Mouse (Mus musculus): ENCODE measurements around the gene D930048N14Rik.
"Not testable (repeated sequence)": the region's sequence is repeated elsewhere in the genome, so short reads cannot be mapped to it uniquely, and the experiment has no call there.

D930048N14Rik gene

GRCm38 (mm10) chr11:51627425-51627824, 23.3 kb upstream of the D930048N14Rik start:
- in situ Hi-C loops (cut with MboI; ENCODE audit: low sequenced_read_pairs): no loop called here

DNA sequence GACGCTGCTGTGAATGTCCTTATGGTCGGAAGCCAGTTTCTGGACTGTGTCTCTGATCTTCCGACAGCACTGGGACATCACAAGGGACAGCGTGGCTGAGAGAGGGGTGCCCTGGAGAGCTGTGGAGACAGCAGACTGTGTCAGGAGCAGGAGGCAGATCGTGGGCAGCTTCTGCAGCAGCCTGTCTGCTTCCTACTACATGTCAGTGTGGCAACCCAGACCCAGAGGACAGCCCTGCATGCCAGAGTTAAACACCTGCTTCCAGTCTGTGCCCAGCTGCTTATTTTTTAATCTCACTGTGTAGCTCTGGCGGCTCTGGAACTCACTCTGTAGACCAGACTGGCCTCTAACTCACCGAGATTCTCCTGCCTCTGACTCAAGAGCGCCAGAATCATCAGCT, 22.8 kb upstream of the D930048N14Rik start:
- in situ Hi-C loops (cut with MboI; ENCODE audit: low sequenced_read_pairs): no loop called here

DNA sequence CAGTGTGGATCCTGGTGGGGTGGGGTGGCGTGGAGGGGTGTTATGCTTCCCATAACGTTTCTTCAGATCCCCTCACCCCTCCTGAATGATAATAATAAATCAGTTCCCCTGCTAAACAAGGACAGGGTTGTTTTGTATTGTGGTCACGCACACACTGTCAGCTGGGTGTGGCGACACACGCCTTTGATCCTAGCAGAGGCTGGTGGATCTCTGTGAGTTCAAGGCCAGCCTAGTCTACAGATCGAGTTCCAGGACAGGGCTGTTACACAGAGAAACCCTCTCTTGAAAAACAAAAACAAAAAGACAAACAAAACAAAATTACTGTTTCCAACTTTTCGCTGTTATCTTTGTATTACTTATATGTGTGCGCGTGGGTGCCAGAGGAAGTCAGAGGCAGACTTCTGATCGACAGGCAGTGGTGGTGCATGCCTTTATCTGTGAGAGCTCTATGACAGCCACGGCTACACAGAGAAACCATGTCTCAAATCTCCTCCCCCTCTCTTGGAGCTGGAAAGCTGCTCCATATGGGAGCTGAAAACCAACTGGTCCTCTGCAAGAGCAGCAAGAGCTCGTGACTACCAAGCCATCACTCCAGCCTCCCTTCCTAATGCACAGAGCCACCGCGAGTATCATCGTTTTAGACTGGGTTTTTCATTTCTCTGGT, 21.0 kb upstream of the D930048N14Rik start:
- in situ Hi-C loops (cut with MboI; ENCODE audit: low sequenced_read_pairs): no loop called here

DNA sequence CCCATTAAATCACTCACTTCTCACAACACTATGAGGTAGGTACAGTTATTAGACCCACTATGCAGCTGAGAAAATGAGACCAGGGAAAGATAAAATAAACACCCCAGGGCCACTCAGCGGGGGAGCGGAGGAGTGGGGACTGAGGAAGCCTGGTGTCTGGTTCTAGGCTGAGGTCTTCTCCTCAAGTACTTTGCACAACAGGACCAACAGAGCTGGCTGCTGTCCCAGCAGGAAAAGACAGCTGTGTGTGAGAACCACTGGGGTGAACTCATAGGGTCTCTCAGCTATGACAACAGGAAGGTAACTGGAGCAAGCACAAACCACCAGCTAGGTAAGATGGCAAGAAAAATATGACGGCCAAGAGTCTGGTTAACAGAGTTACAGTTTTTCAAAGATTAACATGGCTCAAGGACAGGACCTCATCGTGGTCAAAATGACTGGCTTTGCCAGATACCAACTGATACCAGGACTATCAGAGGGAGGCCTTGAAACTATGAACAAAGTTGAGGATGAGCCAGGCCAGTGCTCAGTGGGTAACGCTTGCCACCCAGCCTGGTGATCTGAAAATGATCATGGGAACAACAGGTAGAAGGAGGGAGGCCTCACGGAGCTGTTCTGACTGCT, 18.5 kb upstream of the D930048N14Rik start:
- in situ Hi-C loops (cut with MboI; ENCODE audit: low sequenced_read_pairs): no loop called here

GRCm38 (mm10) chr11:51633200-51633599, 17.6 kb upstream of the D930048N14Rik start:
- in situ Hi-C loops (cut with MboI; ENCODE audit: low sequenced_read_pairs): not testable (repeated sequence)

DNA sequence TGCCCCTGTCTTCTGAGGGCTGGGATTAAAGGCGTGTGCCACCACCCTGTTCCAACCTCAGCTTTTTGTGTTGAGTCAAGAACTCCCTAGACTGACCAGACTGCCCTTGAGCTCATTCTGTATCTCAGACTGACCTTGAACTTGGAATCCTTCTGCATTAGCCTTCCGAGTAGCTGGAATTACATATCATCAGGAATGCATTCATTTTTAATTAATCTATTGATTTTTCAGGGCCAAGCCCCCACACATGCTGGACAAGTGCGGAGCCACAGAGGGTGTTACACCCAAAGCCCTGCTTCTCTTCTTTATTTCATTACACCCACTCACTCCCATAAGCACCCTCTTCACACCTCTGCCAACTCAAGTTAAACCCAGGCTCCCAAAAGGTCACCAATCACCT, 17.0 kb upstream of the D930048N14Rik start:
- in situ Hi-C loops (cut with MboI; ENCODE audit: low sequenced_read_pairs): no loop called here

GRCm38 (mm10) chr11:51635127-51635524, 15.6 kb upstream of the D930048N14Rik start:
- in situ Hi-C loops (cut with MboI; ENCODE audit: low sequenced_read_pairs): no loop called here

- in situ Hi-C loops (cut with MboI; ENCODE audit: low sequenced_read_pairs): no loop called here
Observed at GRCm38 (mm10) chr11:51635525-51636322, 15.0 kb upstream of the D930048N14Rik start, which contains the start of gene Rmnd5b. Rmnd5b (minus strand) TSS chr11:51635896.

GRCm38 (mm10) chr11:51636323-51636684, 14.4 kb upstream of the D930048N14Rik start:
- in situ Hi-C loops (cut with MboI; ENCODE audit: low sequenced_read_pairs): no loop called here

DNA sequence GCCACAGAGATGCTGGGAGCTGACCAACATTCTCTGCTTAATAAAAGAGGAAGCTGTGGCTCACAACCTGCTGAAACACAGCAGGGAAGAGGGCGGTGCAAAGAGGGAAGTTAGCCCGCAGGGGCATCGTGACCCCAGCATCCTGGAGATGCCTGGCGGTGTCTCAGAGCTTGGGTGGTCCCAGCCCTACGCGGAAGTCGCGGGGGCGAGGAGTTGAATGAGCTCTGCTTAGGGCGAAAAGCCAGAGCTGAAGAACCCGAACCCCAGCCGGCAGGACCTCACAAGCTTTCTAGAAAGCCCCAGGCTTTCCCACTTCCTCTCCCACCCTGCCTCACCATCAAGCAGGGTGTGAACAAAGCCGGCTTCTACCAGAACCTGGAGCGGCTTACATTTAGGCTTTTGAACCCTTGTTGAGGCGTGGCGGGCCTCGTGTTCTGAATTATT, 12.8 kb upstream of the D930048N14Rik start:
- in situ Hi-C loops (cut with MboI; ENCODE audit: low sequenced_read_pairs): no loop called here

DNA sequence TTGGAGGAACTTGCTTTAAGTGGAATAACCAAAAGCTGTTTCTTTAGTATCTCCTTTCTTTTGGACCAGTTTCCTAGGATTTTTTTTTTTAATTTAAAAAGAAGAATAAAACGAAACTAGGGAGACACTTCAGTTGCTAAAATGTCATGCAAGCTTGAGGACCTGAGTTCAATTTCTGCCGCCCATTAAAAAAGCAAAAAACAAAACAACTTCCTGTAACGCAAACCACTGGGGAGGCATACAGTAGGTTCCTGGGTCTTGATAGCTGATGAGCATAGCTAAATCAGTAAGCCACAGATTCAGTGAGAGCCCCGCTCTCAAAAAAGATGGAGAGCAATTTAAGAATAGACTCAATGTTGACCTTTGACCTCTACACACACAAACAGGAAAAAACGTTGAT, 12.3 kb upstream of the D930048N14Rik start:
- in situ Hi-C loops (cut with MboI; ENCODE audit: low sequenced_read_pairs): no loop called here

GRCm38 (mm10) chr11:51640748-51641147, 10.0 kb upstream of the D930048N14Rik start:
- in situ Hi-C loops (cut with MboI; ENCODE audit: low sequenced_read_pairs): no loop called here

- in situ Hi-C loops (cut with MboI; ENCODE audit: low sequenced_read_pairs): no loop called here
Observed at GRCm38 (mm10) chr11:51643202-51643601, 7.6 kb upstream of the D930048N14Rik start.

GRCm38 (mm10) chr11:51643761-51644160, 7.0 kb upstream of the D930048N14Rik start:
- in situ Hi-C loops (cut with MboI; ENCODE audit: low sequenced_read_pairs): no loop called here

DNA sequence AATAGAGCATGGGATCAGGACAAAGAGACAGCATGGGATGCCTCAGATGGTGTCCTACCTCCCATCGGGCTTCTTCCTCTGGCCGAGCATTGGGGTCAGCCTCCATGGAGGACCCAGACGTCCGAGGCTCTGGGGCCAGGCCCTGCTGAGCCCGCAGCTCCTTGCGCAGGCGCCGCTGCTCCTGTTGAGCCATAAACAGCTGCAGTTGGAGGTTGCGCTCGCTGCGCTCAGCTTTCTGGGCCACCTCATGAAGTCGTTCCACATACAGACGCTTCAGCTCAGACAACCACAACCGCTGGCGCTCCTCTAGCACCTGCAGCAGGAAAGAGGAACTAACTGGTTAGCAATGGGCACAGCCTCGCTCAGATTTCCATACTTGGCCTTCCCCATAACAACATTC, 6.5 kb upstream of the D930048N14Rik start:
- in situ Hi-C loops (cut with MboI; ENCODE audit: low sequenced_read_pairs): no loop called here

DNA sequence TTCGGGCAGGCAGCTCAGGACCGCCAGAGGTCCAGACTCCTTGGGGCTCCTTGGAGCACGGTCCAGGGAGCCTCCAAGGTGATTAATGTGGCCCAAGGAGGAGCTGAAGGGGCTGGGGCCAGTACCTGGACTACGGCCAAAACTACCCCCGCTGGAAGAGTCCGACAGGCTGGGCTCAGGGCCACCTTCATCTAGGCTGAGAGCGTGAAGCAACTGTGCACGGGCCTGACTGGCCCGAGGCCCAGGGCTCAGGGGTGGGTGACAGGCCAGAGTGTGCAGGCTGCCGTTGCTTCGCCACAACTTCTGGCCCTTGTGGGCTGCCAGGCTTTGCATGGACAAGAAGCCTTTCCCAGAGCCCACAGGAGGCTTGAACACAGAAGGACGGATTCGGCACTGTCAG, 5.5 kb upstream of the D930048N14Rik start:
- in situ Hi-C loops (cut with MboI; ENCODE audit: low sequenced_read_pairs): no loop called here

DNA sequence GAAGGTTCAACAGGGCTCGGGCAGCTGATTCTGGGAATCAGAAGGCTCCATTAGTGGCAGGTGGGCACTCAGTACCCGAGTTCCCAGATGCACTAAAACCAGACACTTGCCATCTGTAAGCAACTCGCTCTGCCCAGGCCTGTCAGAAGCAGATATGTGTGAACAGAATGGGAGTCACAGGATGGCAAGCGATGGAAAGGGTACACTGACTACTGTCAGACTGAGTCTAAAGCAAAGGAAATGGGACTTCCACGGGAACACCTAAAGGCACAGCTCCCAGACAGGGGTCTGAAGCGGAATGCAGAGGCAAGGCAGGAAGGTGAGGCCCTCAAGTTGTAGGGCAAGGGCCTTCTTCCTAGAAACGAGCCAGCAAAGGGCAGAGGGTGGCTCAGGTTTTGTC, 4.5 kb upstream of the D930048N14Rik start:
- in situ Hi-C loops (cut with MboI; ENCODE audit: low sequenced_read_pairs): no loop called here

GRCm38 (mm10) chr11:51646751-51647667, 3.7 kb upstream of the D930048N14Rik start:
- in situ Hi-C loops (cut with MboI; ENCODE audit: low sequenced_read_pairs): no loop called here

DNA sequence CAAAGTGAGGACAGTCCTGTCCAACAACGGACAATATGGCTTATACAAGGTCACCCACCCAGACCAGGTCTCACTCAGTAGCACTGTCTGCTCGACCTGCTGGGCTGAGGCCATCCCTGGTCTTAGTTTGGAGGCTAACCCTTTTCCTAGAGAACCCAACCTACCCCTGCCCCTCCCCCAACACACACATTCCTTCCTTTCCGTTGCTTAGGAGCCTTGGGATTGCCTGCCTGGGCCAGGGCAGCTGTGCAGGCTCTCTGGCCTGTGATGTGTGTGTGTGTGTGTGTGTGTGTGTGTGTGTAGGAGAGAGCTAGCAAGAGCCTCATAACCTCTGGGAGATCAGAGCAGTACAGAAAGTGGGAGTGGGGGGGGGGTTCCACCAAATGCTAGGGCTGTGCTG, 2.2 kb upstream of the D930048N14Rik start:
- in situ Hi-C loops (cut with MboI; ENCODE audit: low sequenced_read_pairs): no loop called here

DNA sequence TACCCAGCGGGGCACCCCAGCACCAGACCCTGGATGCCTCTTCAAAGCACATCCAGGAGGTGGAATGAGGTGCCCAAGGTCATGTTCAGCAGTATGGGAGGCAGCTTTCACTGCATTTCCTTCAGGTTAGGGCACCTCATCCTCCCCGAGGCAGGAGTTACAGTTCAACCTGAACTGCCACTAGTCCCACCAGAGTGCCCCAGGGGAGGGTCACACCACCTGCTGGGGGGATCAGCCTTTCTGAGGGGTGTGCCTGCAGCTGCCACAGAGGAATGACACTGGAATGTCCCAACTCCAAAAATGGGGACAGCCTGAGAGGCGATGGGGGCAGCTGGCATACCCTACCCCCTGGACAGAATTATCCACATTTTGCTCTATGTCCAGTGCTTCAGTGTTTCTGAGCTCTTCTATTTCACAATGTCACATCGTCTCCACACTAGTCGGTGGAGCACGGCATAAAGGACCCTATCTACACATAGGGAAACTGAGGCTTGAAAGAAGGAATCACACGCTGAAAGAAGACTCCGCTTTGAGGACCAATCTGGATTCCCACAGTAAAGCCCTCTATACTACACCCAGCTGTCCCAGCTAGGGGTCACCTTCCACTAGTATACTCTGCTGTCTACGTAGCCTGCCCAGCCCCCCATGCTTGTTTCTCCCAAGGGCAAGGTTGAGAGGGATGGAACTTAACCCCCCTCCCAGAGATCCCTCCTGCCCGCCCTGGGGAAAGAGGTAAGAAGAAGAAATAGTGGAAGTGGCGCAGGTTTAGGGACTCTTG, 1.5 kb upstream of the D930048N14Rik start:
- in situ Hi-C loops (cut with MboI; ENCODE audit: low sequenced_read_pairs): no loop called here

All from CH12F3 (cell line).